Mouse (Mus musculus) lung, adult 2 months (tissue): ENCODE measurements at regions not wholly inside any gene's neighbourhood (a gene's known extent, or its start where the extent isn't known, plus 50 kb on each side); places are given as distances from the start of the nearest gene placed in this dataset.

Experiments used
- DNase-seq: peaks from one replicate; pipeline ENCODE4 v3.0.0; 2022
- H3K4me1 ChIP-seq: fragments of 200-500 bp; 2 replicates; pipeline ENCODE4 v1.6.1; 2011; ENCODE audit warnings: low read length; ENCODE audit not compliant: control insufficient read depth, insufficient read depth
- H3K4me3 ChIP-seq: fragments of 200-500 bp; replicated peaks from 2 replicates; pipeline ENCODE3; 2011; ENCODE audit warnings: low read depth, mild to moderate bottlenecking, control low read depth, low read length; ENCODE audit errors: extremely low read depth
- CTCF ChIP-seq: fragments of 200-500 bp; IDR thresholded peaks from 2 replicates; pipeline ENCODE4 v1.5.1; 2011; ENCODE audit warnings: mild to moderate bottlenecking, low read length, control low read depth; ENCODE audit not compliant: insufficient read depth
- POLR2A ChIP-seq: fragments of 200-500 bp; IDR thresholded peaks from 2 replicates; pipeline ENCODE4 v1.6.1; 2011; ENCODE audit warnings: low read depth, mild to moderate bottlenecking, control low read depth, low read length, borderline replicate concordance; ENCODE audit errors: extremely low read depth
- WGBS: fragments of 180-500 bp; shearing (Covaris S2); methylation state at CpG from one replicate; pipeline ENCODE4 v1.1.7; 2018; 5-methylcytosine and 5-hydroxymethylcytosine counted together

DNA sequence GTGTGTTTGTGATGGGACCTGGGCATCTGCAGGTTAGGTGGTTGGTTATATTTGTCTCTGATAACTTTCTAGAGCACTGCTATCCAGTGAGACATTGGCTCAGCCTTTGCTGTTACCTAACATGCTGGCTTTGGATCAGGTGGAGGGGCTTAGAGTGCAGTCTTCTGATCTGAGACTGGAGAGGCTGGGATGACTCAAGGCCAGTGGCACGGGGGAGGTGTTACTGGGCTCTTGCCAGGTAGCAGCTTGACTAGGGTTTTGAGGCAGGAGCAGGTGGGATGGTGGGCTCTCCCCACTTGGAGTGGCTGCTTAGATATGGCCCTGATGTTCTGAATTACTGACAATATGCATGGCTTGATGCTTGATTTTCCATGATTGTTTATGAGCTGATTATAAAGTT, 236.0 kb downstream of the Zfp704 start:
- no peak overlapping the region for H3K4me3 ChIP-seq
- no peak for TF ChIP-seq POLR2A
- TF ChIP-seq CTCF: no peak
- DNase-seq: no peak
- WGBS: 46% methylated on average over 1 of the region's 1 CpGs
- H3K4me1 ChIP-seq: no peaks in the 10 kb centered on the region

DNA sequence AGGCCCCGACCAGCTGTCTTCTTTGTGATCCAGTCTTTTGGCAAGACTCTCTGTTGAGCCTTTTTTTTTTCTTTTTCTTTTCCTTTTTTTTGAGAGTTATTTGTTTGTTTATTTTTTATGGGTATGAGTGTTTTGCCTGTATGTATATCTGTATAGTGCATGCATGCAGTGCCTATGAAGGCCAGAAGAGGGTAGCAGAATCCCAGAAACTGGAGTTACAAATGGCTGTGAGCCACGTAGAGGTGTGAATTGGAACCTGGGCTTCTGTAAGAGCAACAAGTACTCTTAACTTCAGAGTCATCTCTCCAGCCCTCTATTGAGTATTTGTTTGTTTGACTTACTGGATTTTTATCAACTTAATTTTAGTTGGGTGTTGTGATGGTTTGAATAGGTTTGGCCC, 239.8 kb downstream of the Zfp704 start:
- no peak for TF ChIP-seq CTCF
- no peak for TF ChIP-seq POLR2A
- DNase-seq: no peak
- Histone ChIP-seq H3K4me3 (no peak overlapping the region), H3K4me1 (no peaks in the 10 kb centered on the region)
- 82% methylated on average over 2 of the region's 2 CpGs for WGBS

GRCm38 (mm10) chr3:9365791-9366190, 244.1 kb downstream of the Zfp704 start:
- no peak overlapping the region for H3K4me3 ChIP-seq
- DNase-seq: no peak
- TF ChIP-seq POLR2A (no peak), CTCF (no peak)
- no peaks in the 10 kb centered on the region for H3K4me1 ChIP-seq
- WGBS: 83% methylated on average over 9 of the region's 9 CpGs

DNA sequence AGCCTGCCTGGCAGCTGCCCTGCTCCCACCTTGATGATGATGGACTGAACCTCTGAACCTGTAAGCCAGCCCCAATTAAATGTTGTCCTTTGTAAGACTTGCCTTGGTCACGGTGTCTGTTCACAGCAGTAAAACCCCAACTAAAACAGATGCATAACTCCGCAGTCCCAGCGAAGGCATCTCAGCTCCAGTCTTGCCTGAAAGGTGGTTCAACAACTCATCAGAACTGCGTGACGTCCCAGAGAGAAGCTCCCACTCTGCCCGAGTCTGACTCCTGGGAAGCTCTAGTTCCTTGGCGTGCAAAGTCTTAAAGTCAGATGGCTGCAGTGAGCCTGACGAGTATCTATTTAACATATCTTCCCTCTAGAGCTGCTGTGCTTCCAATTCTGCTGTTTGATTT, 250.7 kb downstream of the Zfp704 start:
- H3K4me1 ChIP-seq: no peaks in the 10 kb centered on the region
- DNase-seq: no peak
- H3K4me3 ChIP-seq: no peak overlapping the region
- WGBS: 94% methylated on average over 8 of the region's 8 CpGs
- no peak for TF ChIP-seq POLR2A
- TF ChIP-seq CTCF: no peak

DNA sequence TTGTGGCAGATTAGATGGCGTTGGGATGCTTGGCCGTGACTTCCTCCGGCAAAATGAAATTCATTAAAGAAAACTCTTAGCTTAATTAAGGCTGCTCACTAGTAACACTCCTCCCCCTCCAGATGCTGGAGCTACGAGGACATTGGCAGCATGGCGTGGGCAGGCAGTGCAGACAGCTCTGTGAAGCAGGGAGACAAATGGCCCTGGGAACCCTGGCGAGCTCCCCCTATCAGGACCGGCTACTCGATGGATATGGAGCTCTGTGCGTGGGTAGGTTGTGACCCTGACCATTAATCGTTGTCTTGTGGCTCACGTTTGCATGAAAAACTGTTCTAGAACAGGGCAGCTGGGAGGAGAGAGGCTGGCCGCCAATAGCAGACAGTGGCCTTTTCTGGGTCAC, 251.8 kb downstream of the Zfp704 start:
- TF ChIP-seq CTCF: no peak
- TF ChIP-seq POLR2A: no peak
- DNase-seq: no peak
- WGBS: 45% methylated on average over 12 of the region's 12 CpGs
- Histone ChIP-seq H3K4me1 (no peaks in the 10 kb centered on the region), H3K4me3 (no peak overlapping the region)

DNA sequence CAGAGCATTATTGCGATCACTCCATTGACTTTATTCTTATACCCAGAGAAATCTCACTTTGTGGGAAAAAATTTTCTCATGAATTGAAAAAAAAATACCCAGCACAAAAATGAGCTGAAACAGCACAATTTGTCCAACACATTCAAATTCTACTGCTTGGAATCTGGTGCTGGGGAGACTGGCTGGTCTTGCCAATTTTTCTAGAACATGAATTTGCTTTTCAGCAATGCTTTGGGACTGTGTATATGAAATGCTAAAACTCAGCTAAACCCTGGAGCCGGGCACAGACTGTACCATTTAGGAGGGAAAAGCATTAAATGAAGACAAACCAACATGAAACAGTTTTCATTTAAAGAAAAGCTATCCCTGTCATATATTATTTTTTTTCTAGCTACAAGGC, 252.2 kb downstream of the Zfp704 start:
- no peak overlapping the region for H3K4me3 ChIP-seq
- WGBS: 81% methylated on average over 2 of the region's 2 CpGs
- no peak for TF ChIP-seq CTCF
- TF ChIP-seq POLR2A: no peak
- no peaks in the 10 kb centered on the region for H3K4me1 ChIP-seq
- DNase-seq: no peak

DNA sequence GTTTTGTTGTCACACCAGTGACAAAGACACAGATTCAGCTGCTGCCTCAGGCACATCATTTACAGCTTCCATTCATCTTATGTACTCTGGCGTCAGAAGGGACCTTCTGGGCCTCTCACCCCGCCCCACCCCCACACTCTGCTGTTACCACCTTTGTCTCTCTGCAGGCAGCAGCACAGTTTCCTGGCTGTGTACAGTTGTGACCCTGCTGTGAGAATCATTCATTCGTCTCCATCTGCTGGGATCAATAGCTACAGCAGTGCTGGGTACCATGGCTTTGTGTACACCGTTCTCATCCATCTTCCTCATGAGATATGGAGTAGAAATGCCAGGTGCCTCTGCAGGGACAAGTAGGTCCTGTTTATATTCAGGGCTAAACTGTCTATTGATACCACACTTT, 254.0 kb downstream of the Zfp704 start:
- no peak for DNase-seq
- no peak for TF ChIP-seq CTCF
- TF ChIP-seq POLR2A: no peak
- WGBS: 73% methylated on average over 4 of the region's 4 CpGs

GRCm38 (mm10) chr3:9354756-9355155, 255.1 kb downstream of the Zfp704 start:
- WGBS: 77% methylated on average over 11 of the region's 11 CpGs
- TF ChIP-seq POLR2A (no peak), CTCF (no peak)
- Histone ChIP-seq H3K4me3 (no peak overlapping the region), H3K4me1 (no peaks in the 10 kb centered on the region)
- DNase-seq: no peak

More for the DNA sequence above, 254.0 kb downstream of the Zfp704 start:
- Histone ChIP-seq H3K4me1 (no peaks in the 10 kb centered on the region), H3K4me3 (no peak overlapping the region)

DNA sequence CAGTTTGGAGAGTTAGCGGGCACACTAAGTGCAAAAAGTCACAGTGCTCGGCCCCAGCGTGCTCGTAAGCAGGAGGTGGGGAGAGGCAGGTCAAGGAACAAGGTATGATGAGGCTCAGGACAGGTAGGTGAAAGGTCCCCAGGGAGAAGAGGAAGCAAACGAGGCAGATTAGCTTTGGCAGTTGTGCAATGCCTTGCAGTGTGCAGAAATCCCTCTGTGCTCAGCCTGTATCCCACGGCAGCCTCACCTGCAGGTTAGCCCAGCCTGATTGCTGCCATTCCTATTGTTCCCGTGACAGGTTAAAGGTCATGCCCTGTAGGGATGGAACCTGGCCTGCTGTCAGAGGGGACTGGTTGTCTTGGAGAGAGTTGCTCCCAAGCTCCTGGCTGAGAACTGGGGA, 257.6 kb downstream of the Zfp704 start:
- H3K4me3 ChIP-seq: no peak overlapping the region
- WGBS: 68% methylated on average over 7 of the region's 7 CpGs
- no peak for TF ChIP-seq CTCF
- no peak for DNase-seq
- H3K4me1 ChIP-seq: 0 out of 2 replicates have a peak, but pooled peaks cover 2% of the 10 kb centered on the region

GRCm38 (mm10) chr3:9349822-9350221, 260.1 kb downstream of the Zfp704 start:
- TF ChIP-seq POLR2A (no peak), CTCF (no peak)
- WGBS: 89% methylated on average over 4 of the region's 4 CpGs
- no peak for DNase-seq
- Histone ChIP-seq H3K4me1 (peaks cover 5% of the 10 kb centered on the region; the same call in 1 of the 2 replicates), H3K4me3 (no peak overlapping the region)
